Mouse (Mus musculus): ENCODE results near the gene Smarcal1.
A peak's percentile ranks its signal among the peaks of the same experiment; 100 is the strongest.

The Smarcal1 gene

DNA sequence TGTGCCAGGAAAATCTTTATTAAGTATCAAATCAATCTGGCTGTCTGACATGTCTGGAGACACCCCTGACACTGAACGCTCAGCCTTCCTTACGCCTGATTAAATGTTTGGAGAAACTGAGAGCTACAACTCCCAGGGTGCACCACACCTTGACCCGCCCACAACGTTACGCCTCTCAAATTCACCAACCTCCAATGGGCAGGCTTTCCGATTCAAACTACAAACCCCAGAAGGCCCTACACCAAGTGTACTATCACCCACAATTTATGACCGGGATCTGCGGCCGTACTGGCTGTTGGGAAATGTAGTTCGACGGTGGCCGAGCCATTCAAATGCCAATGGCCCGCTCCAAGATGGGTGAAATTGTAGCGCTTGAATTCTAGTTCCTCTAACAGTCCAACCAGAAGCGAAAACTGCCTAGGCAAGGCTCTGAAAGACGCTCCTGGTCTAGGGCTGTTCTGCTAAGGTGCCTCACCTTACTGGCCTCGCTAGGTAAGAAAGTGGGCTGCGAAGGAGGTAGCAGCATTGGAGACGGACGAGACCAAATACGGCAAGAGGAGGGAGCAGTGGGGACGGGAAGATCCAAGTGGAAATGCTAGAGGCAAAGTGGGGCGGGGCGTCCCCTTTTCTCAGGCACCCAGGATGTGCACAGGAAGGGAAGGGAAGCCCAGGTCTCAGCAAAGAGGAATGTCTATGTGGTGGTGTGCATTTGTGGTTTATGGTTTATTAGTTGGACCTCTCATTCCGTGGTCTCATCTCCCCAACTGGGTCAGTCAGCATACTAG, at the start of gene Smarcal1:
Gene Smarcal1 (plus strand): TSS at position 305 of the 785 bp plus-strand sequence.
- peak; percentile 99 for DNase-seq

GRCm38 (mm10) chr1:72533439-72533838, 49.6 kb upstream of the Smarcal1 start:
- no peak for DNase-seq

- no peak for DNase-seq
Observed at GRCm38 (mm10) chr1:72535725-72536571, 47.1 kb upstream of the Smarcal1 start.

GRCm38 (mm10) chr1:72536611-72537351, 46.3 kb upstream of the Smarcal1 start, which contains the start of gene March4:
Gene March4 (minus strand): TSS chr1:72536930.
- peak; percentile 42 for DNase-seq

GRCm38 (mm10) chr1:72538266-72538665, 44.8 kb upstream of the Smarcal1 start:
- no peak for DNase-seq

GRCm38 (mm10) chr1:72550317-72550716, 32.7 kb upstream of the Smarcal1 start:
- DNase-seq = no peak

DNA sequence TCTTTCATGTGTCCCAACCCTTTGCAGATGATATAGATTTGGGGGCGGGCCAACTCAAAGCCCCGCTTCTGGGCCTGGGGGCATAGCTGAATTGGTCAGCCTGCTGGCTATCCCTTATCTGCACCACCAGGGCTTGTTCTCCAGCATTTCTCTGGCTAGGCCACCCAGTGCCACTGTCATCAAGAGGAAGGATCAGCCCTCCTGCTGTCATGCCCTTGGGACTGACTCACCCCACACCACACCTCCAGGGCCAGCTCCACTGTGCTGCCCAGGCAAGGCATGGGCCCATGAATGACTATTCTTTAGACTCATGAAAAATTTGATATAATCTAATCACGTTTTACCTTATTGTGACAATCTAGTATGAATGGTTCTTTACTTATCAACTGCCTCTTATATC, 26.6 kb upstream of the Smarcal1 start:
- no peak for DNase-seq

DNA sequence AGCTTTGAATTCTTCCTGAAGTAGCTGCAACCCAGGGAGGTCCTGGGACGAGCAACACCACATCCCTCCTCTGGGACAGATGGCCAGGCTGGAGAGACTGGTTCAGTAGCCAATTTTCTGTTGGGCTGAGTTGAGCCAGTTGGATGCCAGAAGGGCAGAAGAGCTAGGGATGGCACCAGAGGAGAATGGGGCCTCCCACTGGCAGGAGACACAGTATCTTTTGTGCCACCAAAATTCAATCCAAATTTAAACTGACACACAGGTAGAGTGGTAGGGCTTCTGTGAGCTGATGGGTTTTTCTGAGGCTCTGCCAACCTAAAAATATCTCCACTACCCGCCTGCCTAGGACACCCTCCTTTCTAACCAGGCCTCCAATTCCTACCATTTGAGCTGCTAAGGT, 24.4 kb upstream of the Smarcal1 start:
- peak; percentile 92 for DNase-seq

DNA sequence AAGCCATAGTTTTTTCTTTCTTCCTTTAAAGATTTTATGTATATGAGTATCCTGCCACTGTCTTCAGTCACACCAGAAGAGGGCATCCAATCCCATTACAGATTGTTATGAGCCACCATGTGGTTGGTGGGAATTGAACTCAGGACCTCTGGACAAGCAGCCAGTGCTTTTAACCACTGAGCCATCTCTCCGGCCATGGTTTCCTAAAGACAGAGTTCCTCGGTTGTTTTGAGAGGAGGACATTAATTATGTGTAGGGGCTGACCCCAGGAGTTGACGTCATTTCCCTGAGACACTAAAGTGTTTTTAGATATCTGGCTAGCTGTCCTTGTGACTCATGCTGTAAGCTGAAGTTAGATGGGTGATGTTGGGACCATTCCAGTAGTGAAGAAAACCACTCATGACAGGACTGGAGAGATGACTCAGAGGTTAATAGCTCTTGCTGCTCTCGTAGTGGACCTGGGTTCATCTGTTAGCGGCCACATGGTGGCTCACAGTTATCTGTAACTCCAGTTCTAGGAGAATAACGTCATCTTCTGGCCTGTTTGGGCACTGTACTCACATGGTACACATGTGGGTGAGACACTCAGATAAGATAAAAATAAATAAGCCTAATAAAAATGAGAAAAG, 18.6 kb upstream of the Smarcal1 start:
- DNase-seq = no peak

GRCm38 (mm10) chr1:72567056-72567455, 16.0 kb upstream of the Smarcal1 start:
- DNase-seq = no peak

GRCm38 (mm10) chr1:72568725-72569124, 14.3 kb upstream of the Smarcal1 start:
- no peak for DNase-seq

DNA sequence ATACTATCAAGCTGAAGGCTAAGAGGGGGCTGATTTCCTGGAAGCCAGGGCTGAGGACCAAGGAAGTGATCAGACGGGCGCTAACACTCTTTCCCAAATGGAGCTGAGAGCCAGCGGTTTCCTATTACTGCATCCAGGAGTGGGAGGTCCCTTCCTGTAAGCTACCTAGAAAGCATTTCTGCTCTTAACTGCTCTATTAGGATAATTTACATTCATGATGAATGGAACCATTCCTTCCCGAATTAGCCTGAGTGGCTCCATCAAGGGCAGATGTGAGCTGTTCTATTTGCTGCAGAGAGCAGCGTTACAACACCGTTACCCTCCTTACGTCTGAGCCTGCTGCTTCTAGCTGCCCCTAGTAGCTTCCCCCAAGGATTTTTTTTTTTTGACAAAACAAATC, 9.0 kb upstream of the Smarcal1 start:
- no peak for DNase-seq

- no peak for DNase-seq
Observed at GRCm38 (mm10) chr1:72574608-72575007, 8.4 kb upstream of the Smarcal1 start.

GRCm38 (mm10) chr1:72575121-72575520, 7.9 kb upstream of the Smarcal1 start:
- peak; percentile 26 for DNase-seq

- DNase-seq = no peak
Observed at GRCm38 (mm10) chr1:72577481-72577922, 5.5 kb upstream of the Smarcal1 start.

- no peak for DNase-seq
Observed at GRCm38 (mm10) chr1:72578351-72578750, 4.7 kb upstream of the Smarcal1 start.

DNA sequence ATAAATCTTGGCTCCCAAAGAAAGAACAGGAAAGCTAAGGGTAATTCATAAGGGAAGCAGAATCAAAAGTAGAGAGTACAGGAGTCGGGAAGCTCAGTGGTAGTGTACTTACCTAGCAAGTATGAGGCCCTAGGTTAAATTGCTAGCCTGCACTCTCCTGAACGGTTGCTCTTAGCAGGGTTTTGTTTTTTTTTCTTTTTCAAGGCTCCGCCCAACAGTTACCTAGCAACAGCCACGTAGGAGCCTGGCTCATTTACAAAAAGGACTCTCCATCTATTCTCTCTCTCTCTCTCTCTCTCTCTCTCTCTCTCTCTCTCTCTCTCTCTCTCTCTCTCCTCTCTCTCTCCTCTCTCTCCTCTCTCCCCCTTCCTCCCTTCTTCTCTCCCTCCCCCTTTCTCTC, 4.2 kb upstream of the Smarcal1 start:
- no peak for DNase-seq

GRCm38 (mm10) chr1:72583906-72584305, 855 bp downstream of the Smarcal1 start:
- DNase-seq = peak; percentile 20

GRCm38 (mm10) chr1:72585971-72586875, 3.2 kb downstream of the Smarcal1 start:
- DNase-seq = no peak

DNA sequence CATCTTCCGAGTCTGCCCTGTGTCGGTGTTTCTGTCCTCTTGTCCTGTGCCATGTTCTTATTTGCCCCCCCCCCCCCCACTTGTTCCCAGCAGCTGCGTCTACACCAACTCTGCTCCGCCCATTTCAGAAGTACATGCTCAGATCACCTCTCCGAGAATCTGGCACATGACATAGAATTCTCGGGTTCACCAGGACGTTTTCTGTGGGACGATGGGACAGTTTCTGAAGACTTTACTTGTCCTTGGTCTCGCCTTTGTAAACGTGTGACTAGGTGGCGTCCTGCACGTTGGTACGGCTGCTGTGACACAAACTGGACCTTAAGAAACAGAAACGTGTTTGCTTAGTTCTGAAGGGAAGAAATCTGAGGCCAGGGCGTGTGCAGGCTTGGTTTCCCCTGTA, 4.5 kb downstream of the Smarcal1 start:
- DNase-seq = no peak

GRCm38 (mm10) chr1:72588763-72589162, 5.7 kb downstream of the Smarcal1 start:
- no peak for DNase-seq

GRCm38 (mm10) chr1:72590636-72591035, 7.6 kb downstream of the Smarcal1 start:
- DNase-seq = no peak
